Mouse (Mus musculus) stomach, postnatal 0 days (tissue): ENCODE results near the gene Slc2a4.

Experiments
- CTCF ChIP-seq: IDR thresholded peaks from 2 replicates; pipeline ENCODE4 v1.5.1; 2016; ENCODE audit warnings: antibody characterized with exemption, low read depth, mild to moderate bottlenecking, moderate library complexity
- EP300 ChIP-seq: optimal IDR thresholded peaks from 2 replicates; pipeline ENCODE3; 2016; ENCODE audit warnings: antibody characterized with exemption

DNA sequence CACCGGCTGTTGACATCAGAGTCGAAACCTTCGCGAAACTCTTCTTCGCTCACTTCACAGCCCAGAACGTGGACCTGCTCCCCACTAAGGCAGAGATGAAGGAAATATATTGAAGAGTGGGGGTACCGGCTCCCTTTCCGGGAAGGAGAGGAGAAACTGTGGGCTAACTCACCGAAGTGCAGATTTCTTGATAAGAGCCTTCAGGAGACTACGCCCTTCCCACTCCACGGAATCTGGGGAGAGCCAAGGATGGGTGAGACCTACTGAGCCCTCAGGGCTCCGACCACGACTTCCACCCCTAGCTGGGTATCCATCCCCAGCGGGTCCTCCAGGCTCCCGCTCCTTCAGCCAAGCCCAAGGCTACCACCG, 31.8 kb upstream of the Slc2a4 start:
- TF ChIP-seq CTCF (no peak), EP300 (no peak)
